Mouse (Mus musculus) bone marrow, adult 2 months (tissue): ENCODE data around the gene Srsf7.

ENCODE experiments used
- CTCF ChIP-seq: fragments of 200-500 bp; IDR thresholded peaks from 2 replicates; pipeline ENCODE4 v1.5.1; 2011; ENCODE audit warnings: low read length, control low read depth; ENCODE audit not compliant: control insufficient read depth, insufficient read depth
- POLR2A ChIP-seq: fragments of 200-500 bp; IDR thresholded peaks from 2 replicates; pipeline ENCODE4 v1.6.1; 2011; ENCODE audit warnings: low read depth, mild to moderate bottlenecking, control low read depth, low read length, borderline replicate concordance; ENCODE audit not compliant: control insufficient read depth

DNA sequence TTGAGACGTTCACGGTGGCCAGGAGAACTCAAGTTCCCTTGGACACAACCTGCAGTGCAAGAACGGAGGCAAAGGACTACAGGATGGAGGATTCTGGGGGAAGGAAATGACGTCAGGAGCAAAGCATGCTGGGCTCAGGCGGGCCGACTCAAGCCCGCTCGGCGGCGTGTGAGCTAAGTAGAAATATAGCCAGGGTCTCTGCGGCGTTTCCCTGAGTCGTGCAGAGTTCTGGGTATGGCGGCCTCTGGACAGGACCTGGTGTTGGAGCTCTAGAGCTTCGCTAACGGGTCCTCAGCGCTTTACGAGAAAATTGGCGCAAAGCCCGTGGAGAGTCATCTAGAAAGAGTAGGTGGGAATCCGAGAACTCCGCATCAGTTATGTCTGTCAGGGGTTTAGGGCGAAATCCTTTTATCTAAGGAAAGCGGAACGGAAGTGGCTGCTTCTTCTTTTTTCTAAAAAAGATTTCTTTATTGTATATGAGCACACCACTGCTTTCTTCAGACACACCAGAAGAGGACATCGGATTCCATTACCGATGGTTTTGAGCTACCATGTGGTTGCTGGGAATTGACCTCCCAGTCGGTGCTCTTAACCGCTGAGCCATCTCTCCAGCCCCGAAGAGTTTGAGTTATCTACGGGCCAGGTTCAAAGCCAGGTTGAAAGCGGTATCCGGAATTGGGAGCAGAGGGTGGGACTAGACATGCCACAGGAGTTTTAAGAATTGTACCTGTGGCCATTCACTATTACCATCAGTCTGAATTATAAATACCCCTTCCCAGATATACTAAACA is 17.4 kb upstream of the Srsf7 start, which contains the start of gene Gemin6:
- TF ChIP-seq CTCF (no peak), POLR2A (peak; percentile 72; the same call in 1 of the 2 replicates)
